Mouse (Mus musculus): Measurements from ENCODE around the gene Cttnbp2nl. TPM values are rescaled to one million over a fixed set of nuclear protein-coding genes. Genes with fewer than 3 reads are reported as not detected.

The Cttnbp2nl gene
- polyA plus RNA-seq, 1 experiment from 2014 or later, result 44.3 TPM

DNA sequence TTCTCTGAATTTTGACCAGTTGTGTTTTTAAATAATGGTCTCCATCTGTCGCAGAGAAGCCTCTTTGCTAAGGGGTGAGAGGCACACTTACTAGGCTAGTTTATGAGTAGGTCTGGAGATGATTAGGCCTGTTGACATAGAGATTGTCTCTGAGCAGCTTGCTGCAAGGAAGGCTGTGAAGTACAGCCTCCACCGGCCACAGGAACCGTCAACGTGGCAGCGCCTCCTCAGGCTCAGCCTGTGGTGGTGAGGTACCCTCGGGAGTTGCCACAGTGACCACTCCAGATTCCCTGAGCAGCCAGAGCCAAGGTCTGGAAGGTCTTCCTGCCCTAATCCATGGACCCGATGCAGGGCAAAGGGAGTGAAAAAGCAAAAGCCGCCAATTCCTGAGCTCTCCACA lies 17.6 kb upstream of the Cttnbp2nl start:
- no peak overlapping the region for H3K9ac ChIP-seq (replicated peaks; ENCODE audit: low read length)
- no peak overlapping the region for H3K4me3 ChIP-seq (ENCODE audit: low read depth, low read length)
- no peaks in the 10 kb centered on the region for H3K9me3 ChIP-seq (replicated peaks; ENCODE audit: control insufficient read depth, low read length)
- no peaks in the 10 kb centered on the region for H3K4me1 ChIP-seq (ENCODE audit: control insufficient read depth, insufficient read depth, low read length)
- 38% methylated on average over 8 of the region's 8 CpGs for WGBS
- no peak for ATAC-seq (replicated peaks; ENCODE audit: insufficient number of reproducible peaks, low FRiP score, low TSS enrichment, low read depth)
- no peak overlapping the region for H3K4me2 ChIP-seq (ENCODE audit: low read depth, low read length)
- H3K36me3 ChIP-seq (replicated peaks; ENCODE audit: control insufficient read depth, insufficient read depth, low read depth, low read length), result no peaks in the 10 kb centered on the region
- peak; percentile 46 for DNase-seq (ENCODE audit: low spot score)
- no peak overlapping the region for H3K27ac ChIP-seq (replicated peaks; ENCODE audit: low read depth, low read length)
- H3K27me3 ChIP-seq (ENCODE audit: control insufficient read depth, insufficient read depth, low read length), result no peaks in the 10 kb centered on the region

DNA sequence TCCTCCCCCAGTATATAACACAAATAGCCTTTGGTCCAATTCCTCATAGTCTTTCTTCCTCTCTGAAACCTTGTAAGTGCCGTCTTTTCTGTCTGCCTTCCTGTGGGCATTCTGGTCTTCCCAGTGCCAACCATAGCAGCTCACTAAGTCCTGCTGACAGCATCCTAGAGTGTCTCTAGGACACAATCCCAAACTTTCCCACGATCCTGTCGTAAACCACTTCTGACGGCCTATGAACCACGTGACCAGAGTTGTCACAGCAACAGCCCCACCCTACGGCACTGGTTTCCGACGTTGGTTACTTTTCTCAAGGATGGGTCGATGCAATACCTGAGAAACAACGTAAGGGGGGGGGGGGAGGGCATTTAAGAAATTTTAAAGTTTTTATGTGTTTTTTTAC lies 13.6 kb upstream of the Cttnbp2nl start, which contains the start of gene 4930564D02Rik:
4930564D02Rik (plus strand) TSS at position 301 of the 400 bp plus-strand sequence.
- Histone ChIP-seq H3K9ac (replicated peaks; ENCODE audit: low read length) (no peak within 1 kb of the TSS), H3K27me3 (ENCODE audit: control insufficient read depth, insufficient read depth, low read length) (no peaks in the 10 kb centered on the region), H3K36me3 (replicated peaks; ENCODE audit: control insufficient read depth, insufficient read depth, low read depth, low read length) (no peaks in the 10 kb centered on the region), H3K27ac (replicated peaks; ENCODE audit: low read depth, low read length) (no peak within 1 kb of the TSS), H3K9me3 (replicated peaks; ENCODE audit: control insufficient read depth, low read length) (no peaks in the 10 kb centered on the region), H3K4me3 (ENCODE audit: low read depth, low read length) (no peak within 1 kb of the TSS), H3K4me1 (ENCODE audit: control insufficient read depth, insufficient read depth, low read length) (no peaks in the 10 kb centered on the region), H3K4me2 (ENCODE audit: low read depth, low read length) (no peak within 1 kb of the TSS)
- no peak for ATAC-seq (replicated peaks; ENCODE audit: insufficient number of reproducible peaks, low FRiP score, low TSS enrichment, low read depth)
- DNase-seq (ENCODE audit: low spot score), result no peak
- 89% methylated on average over 10 of the region's 10 CpGs for WGBS

DNA sequence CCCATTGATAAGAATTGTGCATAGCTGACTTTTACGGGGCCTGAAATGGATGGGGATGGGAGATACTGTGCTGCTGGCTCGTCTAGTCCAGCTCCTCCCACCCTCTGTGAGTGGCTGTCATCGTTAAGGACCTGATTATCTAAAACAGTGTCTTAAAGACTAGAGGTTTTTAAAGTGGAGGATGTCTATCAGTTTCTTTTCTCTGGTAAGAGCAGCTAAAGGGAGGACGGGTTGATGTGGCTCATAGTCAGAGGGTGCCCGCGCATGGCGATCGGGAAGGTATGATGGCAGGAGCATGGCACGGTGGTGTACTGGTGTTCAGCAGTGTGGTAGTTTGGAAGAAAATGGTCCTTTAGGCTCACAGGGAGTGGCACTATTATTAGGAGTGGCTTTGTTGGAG lies 9.7 kb upstream of the Cttnbp2nl start:
- no peak overlapping the region for H3K4me3 ChIP-seq (ENCODE audit: low read depth, low read length)
- DNase-seq (ENCODE audit: low spot score), result no peak
- H3K27ac ChIP-seq (replicated peaks; ENCODE audit: low read depth, low read length), result no peak overlapping the region
- no peaks in the 10 kb centered on the region; the same call in 1 of the 2 replicates for H3K4me1 ChIP-seq (ENCODE audit: control insufficient read depth, insufficient read depth, low read length)
- H3K36me3 ChIP-seq (replicated peaks; ENCODE audit: control insufficient read depth, insufficient read depth, low read depth, low read length), result no peaks in the 10 kb centered on the region
- H3K9me3 ChIP-seq (replicated peaks; ENCODE audit: control insufficient read depth, low read length), result no peaks in the 10 kb centered on the region
- no peak overlapping the region for H3K4me2 ChIP-seq (ENCODE audit: low read depth, low read length)
- no peak for ATAC-seq (replicated peaks; ENCODE audit: insufficient number of reproducible peaks, low FRiP score, low TSS enrichment, low read depth)
- WGBS, result 81% methylated on average over 9 of the region's 9 CpGs
- no peaks in the 10 kb centered on the region for H3K27me3 ChIP-seq (ENCODE audit: control insufficient read depth, insufficient read depth, low read length)
- H3K9ac ChIP-seq (replicated peaks; ENCODE audit: low read length), result no peak overlapping the region

DNA sequence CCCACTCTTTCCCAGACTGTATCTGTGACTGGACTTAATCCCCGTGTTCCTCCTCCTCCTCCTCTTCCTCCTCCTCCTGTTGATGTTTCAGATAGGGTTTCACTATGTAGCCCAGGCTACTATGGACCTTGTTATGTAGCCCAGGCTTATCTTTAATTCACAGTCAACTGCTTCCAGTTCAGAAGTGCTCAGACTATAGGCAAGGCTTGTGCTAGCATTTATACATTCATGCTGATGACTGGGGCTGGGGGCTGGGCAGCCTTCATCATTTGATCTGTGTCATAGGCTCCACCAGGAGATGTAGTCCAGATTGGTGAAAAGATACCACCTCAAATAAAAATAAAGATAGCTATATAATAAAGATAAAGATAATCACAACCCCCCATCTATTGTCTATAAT lies 9.0 kb upstream of the Cttnbp2nl start:
- Histone ChIP-seq H3K27me3 (ENCODE audit: control insufficient read depth, insufficient read depth, low read length) (no peaks in the 10 kb centered on the region), H3K9ac (replicated peaks; ENCODE audit: low read length) (no peak overlapping the region), H3K4me2 (ENCODE audit: low read depth, low read length) (no peak overlapping the region), H3K4me1 (ENCODE audit: control insufficient read depth, insufficient read depth, low read length) (no peaks in the 10 kb centered on the region; the same call in 1 of the 2 replicates), H3K27ac (replicated peaks; ENCODE audit: low read depth, low read length) (no peak overlapping the region), H3K4me3 (ENCODE audit: low read depth, low read length) (no peak overlapping the region), H3K36me3 (replicated peaks; ENCODE audit: control insufficient read depth, insufficient read depth, low read depth, low read length) (no peaks in the 10 kb centered on the region), H3K9me3 (replicated peaks; ENCODE audit: control insufficient read depth, low read length) (no peaks in the 10 kb centered on the region)
- 35% methylated on average over 1 of the region's 1 CpGs for WGBS
- ATAC-seq (replicated peaks; ENCODE audit: insufficient number of reproducible peaks, low FRiP score, low TSS enrichment, low read depth), result no peak
- no peak for DNase-seq (ENCODE audit: low spot score)

DNA sequence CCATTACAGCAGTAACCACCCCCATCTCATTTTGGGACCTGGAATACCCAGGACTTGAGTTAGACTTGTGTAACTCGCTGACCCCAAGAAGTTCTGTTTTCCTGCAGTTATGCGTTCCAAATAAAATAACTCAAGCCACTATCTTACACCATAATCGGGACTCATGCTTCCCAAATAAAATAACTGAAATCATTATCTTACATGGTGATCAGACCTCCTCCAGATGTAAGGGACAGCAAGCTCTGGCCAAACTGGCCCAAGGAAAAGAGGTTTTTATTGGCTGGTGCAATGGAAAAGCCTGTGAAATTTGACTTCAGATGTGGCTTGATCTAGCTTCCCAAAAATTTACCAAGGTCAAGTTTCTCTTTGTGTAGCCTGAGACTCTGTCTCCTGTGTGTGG lies 8.6 kb upstream of the Cttnbp2nl start:
- no peaks in the 10 kb centered on the region; the same call in 1 of the 2 replicates for H3K4me1 ChIP-seq (ENCODE audit: control insufficient read depth, insufficient read depth, low read length)
- H3K9ac ChIP-seq (replicated peaks; ENCODE audit: low read length), result no peak overlapping the region
- no peak overlapping the region for H3K4me3 ChIP-seq (ENCODE audit: low read depth, low read length)
- H3K9me3 ChIP-seq (replicated peaks; ENCODE audit: control insufficient read depth, low read length), result no peaks in the 10 kb centered on the region
- no peak overlapping the region for H3K27ac ChIP-seq (replicated peaks; ENCODE audit: low read depth, low read length)
- DNase-seq (ENCODE audit: low spot score) (no peak), ATAC-seq (replicated peaks; ENCODE audit: insufficient number of reproducible peaks, low FRiP score, low TSS enrichment, low read depth) (no peak)
- no peaks in the 10 kb centered on the region for H3K36me3 ChIP-seq (replicated peaks; ENCODE audit: control insufficient read depth, insufficient read depth, low read depth, low read length)
- no peak overlapping the region for H3K4me2 ChIP-seq (ENCODE audit: low read depth, low read length)
- H3K27me3 ChIP-seq (ENCODE audit: control insufficient read depth, insufficient read depth, low read length), result no peaks in the 10 kb centered on the region
- 72% methylated on average over 3 of the region's 3 CpGs for WGBS

DNA sequence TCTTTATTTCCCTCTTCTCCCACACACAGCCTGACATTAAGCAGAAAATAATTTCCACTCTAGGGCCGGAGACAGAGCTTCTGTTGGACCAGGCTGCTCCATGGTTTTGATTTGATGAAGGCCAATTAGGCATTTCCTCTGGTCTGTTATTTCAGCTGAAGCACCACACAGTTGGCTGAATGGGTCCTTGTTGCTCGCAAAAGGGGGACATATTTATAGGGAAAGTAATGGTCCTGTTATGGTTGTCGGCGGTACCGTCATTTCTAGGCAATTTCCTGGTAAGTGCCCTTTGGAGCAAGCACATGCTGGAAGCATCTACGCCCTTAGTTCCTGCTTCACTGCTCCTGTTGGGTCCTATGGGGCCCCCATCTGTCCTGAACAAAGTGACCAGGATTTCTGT lies 8.0 kb upstream of the Cttnbp2nl start:
- no peaks in the 10 kb centered on the region; the same call in 1 of the 2 replicates for H3K4me1 ChIP-seq (ENCODE audit: control insufficient read depth, insufficient read depth, low read length)
- H3K4me2 ChIP-seq (ENCODE audit: low read depth, low read length), result no peak overlapping the region
- no peak overlapping the region for H3K9ac ChIP-seq (replicated peaks; ENCODE audit: low read length)
- H3K9me3 ChIP-seq (replicated peaks; ENCODE audit: control insufficient read depth, low read length), result no peaks in the 10 kb centered on the region
- H3K36me3 ChIP-seq (replicated peaks; ENCODE audit: control insufficient read depth, insufficient read depth, low read depth, low read length), result no peaks in the 10 kb centered on the region
- WGBS, result 17% methylated on average over 6 of the region's 6 CpGs
- H3K27ac ChIP-seq (replicated peaks; ENCODE audit: low read depth, low read length), result no peak overlapping the region
- no peaks in the 10 kb centered on the region for H3K27me3 ChIP-seq (ENCODE audit: control insufficient read depth, insufficient read depth, low read length)
- no peak overlapping the region for H3K4me3 ChIP-seq (ENCODE audit: low read depth, low read length)
- ATAC-seq (replicated peaks; ENCODE audit: insufficient number of reproducible peaks, low FRiP score, low TSS enrichment, low read depth), result no peak
- DNase-seq (ENCODE audit: low spot score), result peak; percentile 63

DNA sequence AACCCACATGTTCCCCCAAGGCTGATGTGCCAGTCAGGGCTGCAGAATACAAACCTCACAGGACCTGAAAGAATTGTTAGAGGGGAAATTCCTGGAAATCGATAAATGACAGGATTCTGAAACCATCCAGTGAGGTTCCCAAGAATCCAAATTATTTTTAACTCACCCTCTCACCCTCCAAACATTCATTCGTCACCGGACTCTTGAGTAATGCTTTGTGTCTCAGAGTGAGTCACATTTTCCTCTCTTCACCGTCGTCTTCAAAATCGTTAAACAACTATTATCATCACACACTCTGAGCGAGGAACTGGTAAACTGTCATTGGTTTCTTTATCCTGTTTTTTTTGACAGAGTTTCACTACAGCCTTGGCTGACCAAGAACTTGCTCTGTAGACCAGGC lies 7.0 kb upstream of the Cttnbp2nl start:
- Histone ChIP-seq H3K4me3 (ENCODE audit: low read depth, low read length) (no peak overlapping the region), H3K9ac (replicated peaks; ENCODE audit: low read length) (no peak overlapping the region), H3K36me3 (replicated peaks; ENCODE audit: control insufficient read depth, insufficient read depth, low read depth, low read length) (no peaks in the 10 kb centered on the region), H3K9me3 (replicated peaks; ENCODE audit: control insufficient read depth, low read length) (no peaks in the 10 kb centered on the region), H3K27me3 (ENCODE audit: control insufficient read depth, insufficient read depth, low read length) (no peaks in the 10 kb centered on the region), H3K4me1 (ENCODE audit: control insufficient read depth, insufficient read depth, low read length) (no peaks in the 10 kb centered on the region; the same call in 1 of the 2 replicates), H3K4me2 (ENCODE audit: low read depth, low read length) (no peak overlapping the region), H3K27ac (replicated peaks; ENCODE audit: low read depth, low read length) (no peak overlapping the region)
- ATAC-seq (replicated peaks; ENCODE audit: insufficient number of reproducible peaks, low FRiP score, low TSS enrichment, low read depth) (no peak), DNase-seq (ENCODE audit: low spot score) (no peak)
- 59% methylated on average over 7 of the region's 7 CpGs for WGBS

DNA sequence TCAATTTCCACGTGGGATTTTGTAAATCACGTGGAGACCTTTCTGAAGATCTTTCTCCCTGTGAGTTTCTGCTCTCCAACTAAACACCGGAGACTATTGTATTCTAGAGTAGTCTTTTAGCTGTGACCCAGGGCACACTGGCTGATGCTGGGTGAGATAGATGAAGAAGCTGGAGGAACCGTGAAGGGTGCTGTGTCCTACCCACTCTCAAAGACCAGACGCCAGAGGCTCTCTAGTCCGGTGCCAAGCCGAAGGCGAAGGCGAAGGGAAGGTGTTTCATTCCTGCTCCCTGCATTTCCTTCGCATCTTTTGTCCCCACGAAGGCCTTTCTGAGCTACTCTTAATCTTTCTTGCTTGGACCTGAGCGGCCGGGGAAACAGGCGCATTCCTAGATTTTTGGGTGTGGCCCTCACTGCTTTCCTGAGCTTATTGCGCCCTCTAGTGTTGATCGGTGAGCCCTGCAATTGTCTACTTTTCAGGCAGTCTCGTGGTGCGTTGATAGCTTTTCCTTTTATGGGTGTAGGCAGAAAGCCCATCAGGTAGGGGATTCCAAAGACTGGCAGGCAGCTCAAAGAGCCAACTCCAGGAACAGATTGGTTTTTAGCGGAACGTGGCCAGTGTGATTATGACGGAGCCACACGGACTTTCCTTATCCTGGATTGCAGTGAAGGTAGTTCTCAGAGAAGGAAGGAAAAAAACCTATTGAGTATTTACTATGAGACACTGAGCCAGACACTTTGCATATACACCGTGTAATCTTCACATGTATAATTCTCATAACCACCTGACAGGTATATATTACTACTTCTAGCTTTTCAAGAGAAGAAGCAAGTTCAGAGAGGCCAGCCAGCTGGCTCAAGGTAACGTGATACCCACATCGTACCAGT lies 5.9 kb upstream of the Cttnbp2nl start:
- H3K27me3 ChIP-seq (ENCODE audit: control insufficient read depth, insufficient read depth, low read length), result no peaks in the 10 kb centered on the region
- H3K36me3 ChIP-seq (replicated peaks; ENCODE audit: control insufficient read depth, insufficient read depth, low read depth, low read length), result no peaks in the 10 kb centered on the region
- 16% methylated on average over 25 of the region's 25 CpGs for WGBS
- H3K27ac ChIP-seq (replicated peaks; ENCODE audit: low read depth, low read length), result no peak overlapping the region
- ATAC-seq (replicated peaks; ENCODE audit: insufficient number of reproducible peaks, low FRiP score, low TSS enrichment, low read depth) (no peak), DNase-seq (ENCODE audit: low spot score) (peak; percentile 94)
- H3K9ac ChIP-seq (replicated peaks; ENCODE audit: low read length), result peak overlapping the region; percentile 35; the same call in 1 of the 2 replicates
- no peaks in the 10 kb centered on the region; the same call in 1 of the 2 replicates for H3K4me1 ChIP-seq (ENCODE audit: control insufficient read depth, insufficient read depth, low read length)
- H3K4me2 ChIP-seq (ENCODE audit: low read depth, low read length), result peak overlapping the region; percentile 1; the same call in 1 of the 2 replicates
- H3K4me3 ChIP-seq (ENCODE audit: low read depth, low read length), result no peak overlapping the region
- no peaks in the 10 kb centered on the region for H3K9me3 ChIP-seq (replicated peaks; ENCODE audit: control insufficient read depth, low read length)
